In the genomic region with DNA sequence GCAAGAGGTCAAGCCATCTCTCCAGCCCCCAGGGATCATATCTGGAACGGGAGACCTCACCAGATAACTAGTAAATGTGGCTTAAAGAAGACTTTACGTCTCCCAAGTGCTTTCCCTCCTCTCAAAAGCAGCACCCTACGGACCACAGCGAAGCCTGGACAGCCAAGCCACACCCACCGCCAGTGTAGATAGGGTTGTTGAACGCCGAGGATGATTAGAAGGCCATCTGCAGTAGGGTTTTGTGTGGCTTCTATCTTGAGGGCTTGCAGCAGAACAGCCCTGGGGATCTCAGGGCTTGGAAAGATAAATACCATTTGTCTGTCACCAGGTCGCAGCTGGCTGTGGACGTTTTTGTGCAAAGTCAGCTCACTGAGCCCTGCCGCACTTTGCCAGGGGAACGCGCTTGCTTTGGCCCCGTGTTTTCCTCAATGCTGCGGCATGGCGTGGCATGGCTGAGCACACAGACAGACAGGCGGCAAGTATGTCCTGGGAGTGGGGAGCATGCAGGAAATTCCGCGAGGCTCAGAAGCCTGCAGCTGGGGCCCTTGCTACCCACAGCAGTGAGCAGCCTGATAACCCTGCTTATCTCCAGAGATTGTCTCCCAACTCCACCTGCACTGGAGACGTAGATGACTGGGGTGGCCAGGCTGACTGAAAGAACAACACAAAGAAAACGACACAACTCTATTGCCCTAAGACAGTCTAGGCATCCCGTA, we compare ENCODE assay signal across 8 mouse cellular contexts. TPM values are rescaled to one million over a fixed set of nuclear protein-coding genes. Genes with fewer than 3 reads are reported as not detected.
A peak's percentile ranks its signal among the peaks of the same experiment; 100 is the strongest.
DNase-seq lines count a peak whose midpoint lies in the region; ATAC-seq and TF ChIP-seq lines count a peak whose summit lies in the region.

No protein-coding gene starts in this region.

- 47% methylated on average over 21 of the region's 21 CpGs for WGBS in kidney, embryonic 15.5 days
- 71% methylated on average over 21 of the region's 21 CpGs for WGBS in forebrain, embryonic 16.5 days
- WGBS in limb, embryonic 10.5 days: 67% methylated on average over 21 of the region's 21 CpGs
- 59% methylated on average over 21 of the region's 21 CpGs for WGBS in midbrain, postnatal 0 days

- H3K4me1 ChIP-seq in kidney, embryonic 15.5 days: peaks cover 10% of the 10 kb centered on the region
- H3K4me1 ChIP-seq in forebrain, embryonic 16.5 days (replicated peaks; ENCODE audit: control insufficient read depth, insufficient read depth, low read length): 0 out of 2 replicates have a peak, but pooled peaks cover 5% of the 10 kb centered on the region
- H3K4me1 ChIP-seq in limb, embryonic 10.5 days: peaks cover 5% of the 10 kb centered on the region
- H3K4me1 ChIP-seq in midbrain, postnatal 0 days (ENCODE audit: insufficient read depth, low read length): no peaks in the 10 kb centered on the region

- H3K27ac ChIP-seq in kidney, embryonic 15.5 days: no peak overlapping the region
- H3K27ac ChIP-seq in forebrain, embryonic 16.5 days (ENCODE audit: low read length): no peak overlapping the region
- peak overlapping the region; percentile 21; the same call in 1 of the 2 replicates for H3K27ac ChIP-seq in limb, embryonic 10.5 days
- H3K27ac ChIP-seq in midbrain, postnatal 0 days (ENCODE audit: low read depth, low read length): no peak overlapping the region

- H3K27me3 ChIP-seq in kidney, embryonic 15.5 days: no peaks in the 10 kb centered on the region
- no peaks in the 10 kb centered on the region for H3K27me3 ChIP-seq in forebrain, embryonic 16.5 days (replicated peaks; ENCODE audit: control insufficient read depth, insufficient read depth, low read length)
- H3K27me3 ChIP-seq in limb, embryonic 10.5 days (ENCODE audit: low read depth, poor library complexity, severe bottlenecking): 0 out of 2 replicates have a peak, but pooled peaks cover under 1% of the 10 kb centered on the region
- no peaks in the 10 kb centered on the region for H3K27me3 ChIP-seq in midbrain, postnatal 0 days (ENCODE audit: insufficient read depth, low read length)

- H3K4me2 ChIP-seq in kidney, embryonic 15.5 days: peak overlapping the region; percentile 47
- H3K4me2 ChIP-seq in forebrain, embryonic 16.5 days (ENCODE audit: low read length): peak overlapping the region; percentile 11; the same call in 1 of the 2 replicates
- H3K4me2 ChIP-seq in midbrain, postnatal 0 days (ENCODE audit: low read depth, low read length, poor library complexity, severe bottlenecking): peak overlapping the region; percentile 26; the same call in 1 of the 2 replicates

- TF ChIP-seq CTCF in midbrain, postnatal 0 days (IDR thresholded peaks at IDR 0.05): no peak

- peak overlapping the region; percentile 16; the same call in 1 of the 2 replicates for H3K4me3 ChIP-seq in kidney, embryonic 15.5 days (replicated peaks)
- no peak overlapping the region for H3K4me3 ChIP-seq in forebrain, embryonic 16.5 days (replicated peaks; ENCODE audit: low read length)
- peak overlapping the region; percentile 14; the same call in 1 of the 2 replicates for H3K4me3 ChIP-seq in limb, embryonic 10.5 days
- no peak overlapping the region for H3K4me3 ChIP-seq in midbrain, postnatal 0 days (ENCODE audit: low read depth, low read length)

- H3K9me3 ChIP-seq in kidney, embryonic 15.5 days (replicated peaks): no peaks in the 10 kb centered on the region
- no peaks in the 10 kb centered on the region for H3K9me3 ChIP-seq in forebrain, embryonic 16.5 days (ENCODE audit: control insufficient read depth, low read length)
- H3K9me3 ChIP-seq in limb, embryonic 10.5 days (replicated peaks): no peaks in the 10 kb centered on the region
- H3K9me3 ChIP-seq in midbrain, postnatal 0 days (ENCODE audit: low read length): no peaks in the 10 kb centered on the region

- ATAC-seq in kidney, embryonic 15.5 days (replicated peaks; ENCODE audit: low FRiP score): no peak
- peak; percentile 45; the same call in 1 of the 2 replicates for ATAC-seq in forebrain, embryonic 16.5 days
- ATAC-seq in midbrain, postnatal 0 days (ENCODE audit: low FRiP score): no peak

- no peak overlapping the region for H3K9ac ChIP-seq in kidney, embryonic 15.5 days
- 0 out of 2 replicates have a peak overlapping the region, but pooled peaks have one; percentile 7 for H3K9ac ChIP-seq in forebrain, embryonic 16.5 days (replicated peaks; ENCODE audit: low read depth, low read length)
- no peak overlapping the region for H3K9ac ChIP-seq in midbrain, postnatal 0 days (replicated peaks; ENCODE audit: low read length, poor library complexity, severe bottlenecking)

- DNase-seq in kidney, postnatal 4 days: no peak
- no peak for DNase-seq in limb, embryonic 10.5 days (ENCODE audit: low spot score)
- no peak for DNase-seq in midbrain, postnatal 0 days (ENCODE audit: low spot score)
- no peak for DNase-seq in layer of hippocampus, adult 9-11 months
- no peak for DNase-seq in thymus, postnatal 25 days
- no peak for DNase-seq in urinary bladder, postnatal 36 days (ENCODE audit: low spot score in 2 of 2)

- H3K36me3 ChIP-seq in kidney, embryonic 15.5 days: no peaks in the 10 kb centered on the region
- H3K36me3 ChIP-seq in forebrain, embryonic 16.5 days (ENCODE audit: control insufficient read depth, insufficient read depth): no peaks in the 10 kb centered on the region
- no peaks in the 10 kb centered on the region for H3K36me3 ChIP-seq in limb, embryonic 10.5 days
- no peaks in the 10 kb centered on the region for H3K36me3 ChIP-seq in midbrain, postnatal 0 days (ENCODE audit: insufficient read depth, low read length)

RNA-seq across cellular contexts. Expression of gene 1600014C10Rik, which starts 15.9 kb away (rescaled TPM):
- 14.5 and 17.4 TPM in 2 replicates for polyA plus RNA-seq in kidney, embryonic 15.5 days (2015; fragmentation: Nextera tagmentation; extraction: Ambion mirVana)
- polyA plus RNA-seq in forebrain, embryonic 16.5 days (2015; fragmentation: Nextera tagmentation; extraction: Ambion mirVana): 17.7 and 18.7 TPM in 2 replicates
- polyA plus RNA-seq in limb, embryonic 10.5 days (2016; fragmentation: Nextera tagmentation; extraction: Ambion mirVana): 12.2 and 14.5 TPM in 2 replicates
- 44.0 and 44.2 TPM in 2 replicates for total RNA-seq in midbrain, postnatal 0 days (2014; rRNA removed)
- 30.3 and 35.2 TPM in 2 replicates for polyA plus RNA-seq in midbrain, postnatal 0 days (2015; fragmentation: Nextera tagmentation; extraction: Ambion mirVana)

RNA-seq across cellular contexts. Expression of gene Ccne1, which starts 59.8 kb away (rescaled TPM):
- polyA plus RNA-seq in kidney, embryonic 15.5 days (2015; fragmentation: Nextera tagmentation; extraction: Ambion mirVana): 65.9 and 71.4 TPM in 2 replicates
- 14.3 and 14.5 TPM in 2 replicates for polyA plus RNA-seq in forebrain, embryonic 16.5 days (2015; fragmentation: Nextera tagmentation; extraction: Ambion mirVana)
- polyA plus RNA-seq in limb, embryonic 10.5 days (2016; fragmentation: Nextera tagmentation; extraction: Ambion mirVana): 158 and 194 TPM in 2 replicates
- total RNA-seq in midbrain, postnatal 0 days (2014; rRNA removed): 9.5 and 11.4 TPM in 2 replicates
- polyA plus RNA-seq in midbrain, postnatal 0 days (2015; fragmentation: Nextera tagmentation; extraction: Ambion mirVana): 13.2 and 13.4 TPM in 2 replicates

Comparison
In these comparisons a context has a peak if more than half of its experiments do, and no peak if none do; other contexts are left out.
1. H3K4me3 ChIP-seq: peak in kidney, embryonic 15.5 days (single experiment) and limb, embryonic 10.5 days (single experiment); none in forebrain, embryonic 16.5 days (single experiment) and midbrain, postnatal 0 days (single experiment).
2. Peak in every context shown above with its lines, with median percentiles within 50 percentile points of each other: H3K4me2 ChIP-seq.